Mouse (Mus musculus): ENCODE measurements around the gene Chd1. TPM values are rescaled to one million over a fixed set of nuclear protein-coding genes. Genes with fewer than 3 reads are reported as not detected.

The Chd1 gene
- polyA plus RNA-seq, 1 experiment from 2014 or later = 24.4 TPM

DNA sequence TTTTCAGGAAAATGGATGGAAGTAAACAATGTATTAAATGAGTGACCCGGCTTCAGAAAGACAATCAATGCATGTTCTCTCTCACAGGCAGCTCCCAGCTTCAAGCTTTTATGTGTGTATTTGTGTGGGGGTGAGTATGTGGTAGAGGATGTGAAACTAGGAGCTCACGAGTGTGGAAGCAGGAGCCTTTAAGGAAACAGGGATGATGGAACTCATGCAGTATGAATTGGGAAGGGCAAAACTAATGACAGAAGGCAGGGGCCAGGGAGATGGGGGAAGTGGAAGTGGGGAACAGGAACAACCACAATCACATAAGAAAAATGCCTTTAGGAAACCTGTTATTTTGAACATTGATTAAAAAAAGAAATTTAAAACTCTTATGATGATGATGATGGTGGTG is 9.2 kb upstream of the Chd1 start:
- DNase-seq (ENCODE audit: low spot score) = no peak
- Histone ChIP-seq H3K9ac (ENCODE audit: low read depth, low read length) (no peak overlapping the region), H3K27me3 (replicated peaks; ENCODE audit: control insufficient read depth, insufficient read depth, low read length) (no peaks in the 10 kb centered on the region), H3K4me3 (ENCODE audit: low read depth, low read length) (no peak overlapping the region), H3K36me3 (ENCODE audit: control insufficient read depth, insufficient read depth, low read length) (no peaks in the 10 kb centered on the region), H3K4me2 (no peak overlapping the region), H3K27ac (ENCODE audit: low read depth, low read length) (no peak overlapping the region), H3K9me3 (ENCODE audit: control insufficient read depth, low read length) (no peaks in the 10 kb centered on the region), H3K4me1 (replicated peaks; ENCODE audit: control insufficient read depth, insufficient read depth, low read length) (no peaks in the 10 kb centered on the region)
- WGBS = 78% methylated on average over 2 of the region's 2 CpGs
- ATAC-seq (replicated peaks; ENCODE audit: low FRiP score) = no peak

DNA sequence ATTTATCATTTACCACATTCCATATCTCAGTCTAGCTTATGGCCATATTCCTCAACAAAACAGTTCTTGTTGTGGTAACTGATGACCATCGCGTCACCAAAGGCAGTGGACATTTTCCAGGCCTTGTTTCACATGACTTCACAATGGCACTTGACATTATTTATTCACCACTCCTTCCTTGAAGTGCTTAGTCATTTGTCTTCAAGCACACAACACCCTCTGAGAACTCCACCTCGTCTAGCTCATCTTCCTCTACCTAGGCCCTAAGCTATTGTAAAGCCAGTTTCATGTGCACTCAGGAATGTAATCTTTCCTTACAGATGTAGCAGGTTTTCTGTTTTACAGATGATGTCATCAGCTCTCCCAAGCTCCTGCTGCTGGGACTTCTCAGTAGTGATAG is 5.8 kb upstream of the Chd1 start:
- no peak overlapping the region for H3K9ac ChIP-seq (ENCODE audit: low read depth, low read length)
- DNase-seq (ENCODE audit: low spot score) = no peak
- no peak for ATAC-seq (replicated peaks; ENCODE audit: low FRiP score)
- H3K36me3 ChIP-seq (ENCODE audit: control insufficient read depth, insufficient read depth, low read length) = no peaks in the 10 kb centered on the region
- H3K4me1 ChIP-seq (replicated peaks; ENCODE audit: control insufficient read depth, insufficient read depth, low read length) = no peaks in the 10 kb centered on the region; the same call in 1 of the 2 replicates
- 79% methylated on average over 3 of the region's 3 CpGs for WGBS
- H3K4me2 ChIP-seq = no peak overlapping the region
- no peaks in the 10 kb centered on the region for H3K9me3 ChIP-seq (ENCODE audit: control insufficient read depth, low read length)
- H3K27me3 ChIP-seq (replicated peaks; ENCODE audit: control insufficient read depth, insufficient read depth, low read length) = no peaks in the 10 kb centered on the region
- no peak overlapping the region for H3K27ac ChIP-seq (ENCODE audit: low read depth, low read length)
- H3K4me3 ChIP-seq (ENCODE audit: low read depth, low read length) = no peak overlapping the region

DNA sequence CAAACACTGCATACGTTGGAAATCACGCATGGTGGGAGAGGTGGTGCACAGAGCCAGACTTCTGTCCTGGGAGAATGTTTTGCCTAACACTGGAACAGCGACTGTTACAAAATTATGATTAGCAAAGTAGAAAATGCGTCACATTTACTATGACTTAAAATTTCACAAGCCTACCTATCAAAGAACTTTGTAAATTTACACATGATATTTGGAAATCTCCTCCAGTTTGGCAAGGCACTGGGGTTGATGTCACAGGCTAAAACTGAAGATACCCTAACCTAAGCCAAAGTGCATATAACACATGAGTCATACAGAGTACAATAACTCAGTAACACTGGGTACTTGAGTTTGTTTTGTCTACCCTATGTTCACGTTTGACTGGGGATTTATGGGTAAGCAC is 3.3 kb upstream of the Chd1 start:
- no peaks in the 10 kb centered on the region for H3K27me3 ChIP-seq (replicated peaks; ENCODE audit: control insufficient read depth, insufficient read depth, low read length)
- H3K9me3 ChIP-seq (ENCODE audit: control insufficient read depth, low read length) = no peaks in the 10 kb centered on the region
- ATAC-seq (replicated peaks; ENCODE audit: low FRiP score) (no peak), DNase-seq (ENCODE audit: low spot score) (no peak)
- no peak overlapping the region for H3K4me2 ChIP-seq
- no peak overlapping the region for H3K9ac ChIP-seq (ENCODE audit: low read depth, low read length)
- H3K4me1 ChIP-seq (replicated peaks; ENCODE audit: control insufficient read depth, insufficient read depth, low read length) = peaks cover under 1% of the 10 kb centered on the region
- H3K36me3 ChIP-seq (ENCODE audit: control insufficient read depth, insufficient read depth, low read length) = no peaks in the 10 kb centered on the region
- H3K4me3 ChIP-seq (ENCODE audit: low read depth, low read length) = no peak overlapping the region
- no peak overlapping the region for H3K27ac ChIP-seq (ENCODE audit: low read depth, low read length)
- WGBS = 88% methylated on average over 5 of the region's 5 CpGs

DNA sequence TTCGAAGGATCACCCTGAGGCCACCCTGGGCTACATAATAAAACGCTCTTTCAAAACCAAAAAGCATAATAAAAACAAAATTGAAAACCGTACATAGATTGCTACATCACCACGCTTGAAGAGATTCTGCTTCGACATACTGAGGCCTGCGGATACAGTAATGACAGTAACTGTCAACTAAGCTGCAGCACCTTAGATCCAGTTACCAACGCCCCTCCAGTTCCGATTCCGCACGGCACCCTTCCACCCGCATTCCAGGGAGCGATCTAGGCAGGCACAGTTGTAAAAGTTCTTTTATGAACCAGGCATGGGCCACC is 651 bp upstream of the Chd1 start:
- peaks cover 12% of the 10 kb centered on the region for H3K4me1 ChIP-seq (replicated peaks; ENCODE audit: control insufficient read depth, insufficient read depth, low read length)
- WGBS = 7% methylated on average over 12 of the region's 12 CpGs
- H3K4me3 ChIP-seq (ENCODE audit: low read depth, low read length) = peak overlapping the region; percentile 97
- H3K9me3 ChIP-seq (ENCODE audit: control insufficient read depth, low read length) = no peaks in the 10 kb centered on the region
- peak overlapping the region; percentile 95 for H3K9ac ChIP-seq (ENCODE audit: low read depth, low read length)
- H3K36me3 ChIP-seq (ENCODE audit: control insufficient read depth, insufficient read depth, low read length) = peaks cover 6% of the 10 kb centered on the region
- peak overlapping the region; percentile 76 for H3K4me2 ChIP-seq
- ATAC-seq (replicated peaks; ENCODE audit: low FRiP score) = no peak
- no peak for DNase-seq (ENCODE audit: low spot score)
- no peaks in the 10 kb centered on the region for H3K27me3 ChIP-seq (replicated peaks; ENCODE audit: control insufficient read depth, insufficient read depth, low read length)
- peak overlapping the region; percentile 93 for H3K27ac ChIP-seq (ENCODE audit: low read depth, low read length)

- Histone ChIP-seq H3K27ac (ENCODE audit: low read depth, low read length) (peak overlapping the region; percentile 93), H3K9ac (ENCODE audit: low read depth, low read length) (peak overlapping the region; percentile 95), H3K4me2 (peak overlapping the region; percentile 79), H3K27me3 (replicated peaks; ENCODE audit: control insufficient read depth, insufficient read depth, low read length) (no peaks in the 10 kb centered on the region), H3K9me3 (ENCODE audit: control insufficient read depth, low read length) (no peaks in the 10 kb centered on the region), H3K4me3 (ENCODE audit: low read depth, low read length) (peak overlapping the region; percentile 97), H3K36me3 (ENCODE audit: control insufficient read depth, insufficient read depth, low read length) (peaks cover 10% of the 10 kb centered on the region), H3K4me1 (replicated peaks; ENCODE audit: control insufficient read depth, insufficient read depth, low read length) (peaks cover 16% of the 10 kb centered on the region)
- WGBS = 0% methylated on average over 75 of the region's 89 CpGs
- DNase-seq (ENCODE audit: low spot score) (peak; percentile 56), ATAC-seq (replicated peaks; ENCODE audit: low FRiP score) (peak; percentile 48)
Observed at GRCm38 (mm10) chr17:15705303-15706284, 827 bp downstream of the Chd1 start.

GRCm38 (mm10) chr17:15714507-15714906 is 9.7 kb downstream of the Chd1 start:
- 80% methylated on average over 4 of the region's 4 CpGs for WGBS
- H3K27me3 ChIP-seq (replicated peaks; ENCODE audit: control insufficient read depth, insufficient read depth, low read length) = no peaks in the 10 kb centered on the region
- ATAC-seq (replicated peaks; ENCODE audit: low FRiP score) (no peak), DNase-seq (ENCODE audit: low spot score) (no peak)
- H3K4me3 ChIP-seq (ENCODE audit: low read depth, low read length) = no peak overlapping the region
- no peak overlapping the region for H3K9ac ChIP-seq (ENCODE audit: low read depth, low read length)
- peaks cover 4% of the 10 kb centered on the region; the same call in 1 of the 2 replicates for H3K36me3 ChIP-seq (ENCODE audit: control insufficient read depth, insufficient read depth, low read length)
- H3K4me2 ChIP-seq = no peak overlapping the region
- H3K4me1 ChIP-seq (replicated peaks; ENCODE audit: control insufficient read depth, insufficient read depth, low read length) = 0 out of 2 replicates have a peak, but pooled peaks cover 8% of the 10 kb centered on the region
- no peak overlapping the region for H3K27ac ChIP-seq (ENCODE audit: low read depth, low read length)
- no peaks in the 10 kb centered on the region for H3K9me3 ChIP-seq (ENCODE audit: control insufficient read depth, low read length)

GRCm38 (mm10) chr17:15715013-15715902 is 10.5 kb downstream of the Chd1 start:
- Histone ChIP-seq H3K4me3 (ENCODE audit: low read depth, low read length) (no peak overlapping the region), H3K4me1 (replicated peaks; ENCODE audit: control insufficient read depth, insufficient read depth, low read length) (peaks cover 7% of the 10 kb centered on the region; the same call in 1 of the 2 replicates), H3K27me3 (replicated peaks; ENCODE audit: control insufficient read depth, insufficient read depth, low read length) (no peaks in the 10 kb centered on the region), H3K27ac (ENCODE audit: low read depth, low read length) (no peak overlapping the region), H3K36me3 (ENCODE audit: control insufficient read depth, insufficient read depth, low read length) (peaks cover 2% of the 10 kb centered on the region; the same call in 1 of the 2 replicates), H3K9ac (ENCODE audit: low read depth, low read length) (no peak overlapping the region), H3K4me2 (no peak overlapping the region), H3K9me3 (ENCODE audit: control insufficient read depth, low read length) (no peaks in the 10 kb centered on the region)
- peak; percentile 78 for ATAC-seq (replicated peaks; ENCODE audit: low FRiP score)
- no peak for DNase-seq (ENCODE audit: low spot score)
- WGBS = 82% methylated on average over 3 of the region's 3 CpGs

DNA sequence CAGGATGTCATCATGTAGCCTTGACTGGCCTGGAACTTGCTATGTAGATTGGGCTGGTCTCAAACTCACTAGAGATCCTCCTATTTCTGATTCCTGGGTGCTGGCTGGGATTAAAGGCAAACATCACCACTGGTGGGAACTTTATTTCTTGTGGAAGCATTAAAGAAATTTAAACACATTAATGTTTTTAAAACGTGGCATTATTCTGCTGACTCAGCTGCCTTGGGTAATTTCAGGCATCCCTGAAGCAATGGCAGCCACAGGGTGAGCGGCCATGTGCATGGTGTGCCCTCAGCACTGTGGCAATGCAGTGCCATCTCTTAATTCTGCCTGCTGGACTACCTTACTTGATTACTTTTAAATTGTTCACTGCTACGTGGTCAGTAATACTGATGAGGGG is 11.2 kb downstream of the Chd1 start:
- Histone ChIP-seq H3K36me3 (ENCODE audit: control insufficient read depth, insufficient read depth, low read length) (no peaks in the 10 kb centered on the region; the same call in 1 of the 2 replicates), H3K9me3 (ENCODE audit: control insufficient read depth, low read length) (no peaks in the 10 kb centered on the region), H3K4me1 (replicated peaks; ENCODE audit: control insufficient read depth, insufficient read depth, low read length) (peaks cover 13% of the 10 kb centered on the region; the same call in 1 of the 2 replicates), H3K4me3 (ENCODE audit: low read depth, low read length) (no peak overlapping the region), H3K27ac (ENCODE audit: low read depth, low read length) (no peak overlapping the region), H3K4me2 (no peak overlapping the region), H3K27me3 (replicated peaks; ENCODE audit: control insufficient read depth, insufficient read depth, low read length) (no peaks in the 10 kb centered on the region), H3K9ac (ENCODE audit: low read depth, low read length) (no peak overlapping the region)
- ATAC-seq (replicated peaks; ENCODE audit: low FRiP score) = no peak
- 85% methylated on average over 3 of the region's 3 CpGs for WGBS
- no peak for DNase-seq (ENCODE audit: low spot score)
